Mouse (Mus musculus): ENCODE data around the gene Cbr4.

The Cbr4 gene

GRCm38 (mm10) chr8:61487597-61488156, at the start of gene Cbr4:
Gene Cbr4 (plus strand): TSS chr8:61487734.
- 6% methylated on average over 29 of the region's 29 CpGs for WGBS

GRCm38 (mm10) chr8:61442988-61443387, 44.5 kb upstream of the Cbr4 start:
- 80% methylated on average over 3 of the region's 3 CpGs for WGBS

GRCm38 (mm10) chr8:61444358-61444757, 43.2 kb upstream of the Cbr4 start:
- 78% methylated on average over 3 of the region's 3 CpGs for WGBS

- WGBS: 33% methylated on average over 15 of the region's 15 CpGs
Observed at GRCm38 (mm10) chr8:61446329-61446728, 41.2 kb upstream of the Cbr4 start.

GRCm38 (mm10) chr8:61448100-61448499, 39.4 kb upstream of the Cbr4 start:
- WGBS: 89% methylated on average over 2 of the region's 2 CpGs

- WGBS: 66% methylated on average over 5 of the region's 5 CpGs
Observed at GRCm38 (mm10) chr8:61448881-61449280, 38.7 kb upstream of the Cbr4 start.

- WGBS: 86% methylated on average over 9 of the region's 9 CpGs
Observed at GRCm38 (mm10) chr8:61450916-61451575, 36.5 kb upstream of the Cbr4 start.

GRCm38 (mm10) chr8:61451721-61452337, 35.7 kb upstream of the Cbr4 start:
- 90% methylated on average over 8 of the region's 8 CpGs for WGBS

GRCm38 (mm10) chr8:61459763-61460162, 27.8 kb upstream of the Cbr4 start:
- WGBS: 89% methylated on average over 7 of the region's 7 CpGs

GRCm38 (mm10) chr8:61462221-61462620, 25.3 kb upstream of the Cbr4 start:
- 81% methylated on average over 5 of the region's 5 CpGs for WGBS

- WGBS: 58% methylated on average over 2 of the region's 2 CpGs
Observed at GRCm38 (mm10) chr8:61464393-61464792, 23.1 kb upstream of the Cbr4 start.

GRCm38 (mm10) chr8:61466696-61467552, 20.6 kb upstream of the Cbr4 start:
- 80% methylated on average over 15 of the region's 15 CpGs for WGBS

- 97% methylated on average over 3 of the region's 3 CpGs for WGBS
Observed at GRCm38 (mm10) chr8:61467553-61467815, 20.1 kb upstream of the Cbr4 start.

GRCm38 (mm10) chr8:61470213-61470612, 17.3 kb upstream of the Cbr4 start:
- WGBS: 48% methylated on average over 4 of the region's 4 CpGs

GRCm38 (mm10) chr8:61475251-61475673, 12.3 kb upstream of the Cbr4 start:
- 82% methylated on average over 6 of the region's 6 CpGs for WGBS

GRCm38 (mm10) chr8:61476160-61476559, 11.4 kb upstream of the Cbr4 start:
- WGBS: 94% methylated on average over 9 of the region's 9 CpGs

- 98% methylated on average over 4 of the region's 4 CpGs for WGBS
Observed at GRCm38 (mm10) chr8:61478150-61478549, 9.4 kb upstream of the Cbr4 start.

GRCm38 (mm10) chr8:61478793-61479192, 8.7 kb upstream of the Cbr4 start:
- WGBS: 72% methylated on average over 8 of the region's 8 CpGs

GRCm38 (mm10) chr8:61479506-61480214, 7.9 kb upstream of the Cbr4 start:
- whole genome bisulfite sequencing: 56% methylated on average over 11 of the region's 11 CpGs

GRCm38 (mm10) chr8:61480260-61480967, 7.1 kb upstream of the Cbr4 start:
- 76% methylated on average over 14 of the region's 14 CpGs for WGBS

GRCm38 (mm10) chr8:61486923-61487529, 508 bp upstream of the Cbr4 start:
- 98% methylated on average over 2 of the region's 2 CpGs for WGBS
